ENCODE assay signal across 18 mouse cellular contexts in genomic region chr4:100061396-100062066, GRCm38 (mm10). TPM values are rescaled to one million over a fixed set of nuclear protein-coding genes. Genes with fewer than 3 reads are reported as not detected.
DNase-seq lines count a peak whose midpoint lies in the region; ATAC-seq lines count a peak whose summit lies in the region.
"Had no signal": no experiment of that assay in that cellular context is flagged by ENCODE, and none has a peak within 500 bp of the region (broad histone marks: within the 10 kb centered on the region; RNA-seq: fewer than 3 reads in every experiment).

No protein-coding gene starts in this region.

- no peaks in the 10 kb centered on the region for H3K36me3 ChIP-seq in heart, embryonic 10.5 days
- H3K36me3 ChIP-seq in embryonic facial prominence, embryonic 15.5 days, result no peaks in the 10 kb centered on the region
- no peaks in the 10 kb centered on the region for H3K36me3 ChIP-seq in limb, embryonic 10.5 days
- H3K36me3 ChIP-seq in forebrain, embryonic 13.5 days (ENCODE audit: poor library complexity, severe bottlenecking), result no peaks in the 10 kb centered on the region
- no peaks in the 10 kb centered on the region for H3K36me3 ChIP-seq in hindbrain, embryonic 11.5 days (ENCODE audit: control insufficient read depth, insufficient read depth, low read length)
- H3K36me3 ChIP-seq: intestine, embryonic 15.5 days; midbrain, embryonic 10.5 days had no signal

- 0 out of 2 replicates have a peak, but pooled peaks cover 7% of the 10 kb centered on the region for H3K4me1 ChIP-seq in heart, embryonic 10.5 days
- peaks cover 18% of the 10 kb centered on the region for H3K4me1 ChIP-seq in embryonic facial prominence, embryonic 15.5 days
- peaks cover 24% of the 10 kb centered on the region for H3K4me1 ChIP-seq in limb, embryonic 10.5 days
- H3K4me1 ChIP-seq in forebrain, embryonic 13.5 days, result no peaks in the 10 kb centered on the region
- no peaks in the 10 kb centered on the region for H3K4me1 ChIP-seq in hindbrain, embryonic 11.5 days (replicated peaks; ENCODE audit: control insufficient read depth, insufficient read depth, low read length)
- H3K4me1 ChIP-seq: intestine, embryonic 15.5 days had no signal

- no peak overlapping the region for H3K9ac ChIP-seq in embryonic facial prominence, embryonic 15.5 days
- H3K9ac ChIP-seq in forebrain, embryonic 13.5 days, result no peak overlapping the region
- H3K9ac ChIP-seq in hindbrain, embryonic 11.5 days (ENCODE audit: low read depth, low read length), result no peak overlapping the region
- H3K9ac ChIP-seq: hindbrain, embryonic 14.5 days; intestine, embryonic 15.5 days had no signal

- H3K4me3 ChIP-seq in heart, embryonic 10.5 days, result no peak overlapping the region
- H3K4me3 ChIP-seq in embryonic facial prominence, embryonic 15.5 days (replicated peaks), result no peak overlapping the region
- no peak overlapping the region for H3K4me3 ChIP-seq in limb, embryonic 10.5 days
- H3K4me3 ChIP-seq in forebrain, embryonic 13.5 days, result no peak overlapping the region
- no peak overlapping the region for H3K4me3 ChIP-seq in hindbrain, embryonic 11.5 days (ENCODE audit: low read depth, low read length)
- H3K4me3 ChIP-seq: intestine, embryonic 15.5 days; midbrain, embryonic 10.5 days had no signal

- H3K9me3 ChIP-seq in heart, embryonic 10.5 days, result no peaks in the 10 kb centered on the region
- H3K9me3 ChIP-seq in embryonic facial prominence, embryonic 15.5 days (replicated peaks), result no peaks in the 10 kb centered on the region
- no peaks in the 10 kb centered on the region for H3K9me3 ChIP-seq in limb, embryonic 10.5 days (replicated peaks)
- no peaks in the 10 kb centered on the region for H3K9me3 ChIP-seq in forebrain, embryonic 13.5 days (replicated peaks)
- no peaks in the 10 kb centered on the region for H3K9me3 ChIP-seq in hindbrain, embryonic 11.5 days (ENCODE audit: control insufficient read depth, low read length)
- H3K9me3 ChIP-seq: intestine, embryonic 15.5 days; midbrain, embryonic 10.5 days had no signal

- H3K4me2 ChIP-seq in embryonic facial prominence, embryonic 15.5 days (replicated peaks), result no peak overlapping the region
- no peak overlapping the region for H3K4me2 ChIP-seq in forebrain, embryonic 13.5 days
- H3K4me2 ChIP-seq in hindbrain, embryonic 11.5 days (replicated peaks; ENCODE audit: low read depth, low read length), result no peak overlapping the region
- H3K4me2 ChIP-seq: hindbrain, embryonic 14.5 days; intestine, embryonic 15.5 days had no signal

- H3K27ac ChIP-seq in heart, embryonic 10.5 days, result 0 out of 2 replicates have a peak overlapping the region, but pooled peaks have one; percentile 3
- peak overlapping the region; percentile 29; the same call in 1 of the 2 replicates for H3K27ac ChIP-seq in embryonic facial prominence, embryonic 15.5 days (replicated peaks)
- peak overlapping the region; percentile 64 for H3K27ac ChIP-seq in limb, embryonic 10.5 days
- no peak overlapping the region for H3K27ac ChIP-seq in forebrain, embryonic 13.5 days
- H3K27ac ChIP-seq in hindbrain, embryonic 11.5 days (ENCODE audit: low read depth, low read length), result no peak overlapping the region
- H3K27ac ChIP-seq: hindbrain, embryonic 14.5 days; intestine, embryonic 15.5 days; midbrain, embryonic 10.5 days; stomach, postnatal 0 days had no signal

- peaks cover 26% of the 10 kb centered on the region; the same call in 1 of the 2 replicates for H3K27me3 ChIP-seq in heart, embryonic 10.5 days (ENCODE audit: insufficient read depth, poor library complexity, severe bottlenecking)
- H3K27me3 ChIP-seq in embryonic facial prominence, embryonic 15.5 days, result 0 out of 2 replicates have a peak, but pooled peaks cover 2% of the 10 kb centered on the region
- no peaks in the 10 kb centered on the region for H3K27me3 ChIP-seq in limb, embryonic 10.5 days (ENCODE audit: low read depth, poor library complexity, severe bottlenecking)
- H3K27me3 ChIP-seq in forebrain, embryonic 13.5 days, result no peaks in the 10 kb centered on the region
- no peaks in the 10 kb centered on the region for H3K27me3 ChIP-seq in hindbrain, embryonic 11.5 days (ENCODE audit: control insufficient read depth, insufficient read depth, low read length)
- H3K27me3 ChIP-seq: intestine, embryonic 15.5 days had no signal

- DNase-seq in heart, embryonic 10.5 days (ENCODE audit: low spot score), result peak; percentile 52
- DNase-seq in heart, postnatal 36 days, result no peak
- peak; percentile 18 for DNase-seq in NIH3T3 (ENCODE audit: low read depth)
- DNase-seq in limb, embryonic 10.5 days (ENCODE audit: low spot score), result peak; percentile 32
- DNase-seq in left cerebral cortex, postnatal 25 days (ENCODE audit: low spot score in 2 of 2), result no peak
- no peak for DNase-seq in hindbrain, embryonic 11.5 days (ENCODE audit: low spot score)
- DNase-seq: adrenal gland, postnatal 25 days; cerebellum, adult 11-12 months; cerebellum, postnatal 14 days; lung, postnatal 14 days; right cerebral cortex, postnatal 4 days had no signal

- 75% methylated on average over 19 of the region's 19 CpGs for WGBS in heart, embryonic 10.5 days
- 37% methylated on average over 19 of the region's 19 CpGs for WGBS in embryonic facial prominence, embryonic 15.5 days
- WGBS in limb, embryonic 10.5 days, result 76% methylated on average over 19 of the region's 19 CpGs
- WGBS in forebrain, embryonic 13.5 days, result 74% methylated on average over 19 of the region's 19 CpGs
- WGBS in hindbrain, embryonic 11.5 days, result 71% methylated on average over 19 of the region's 19 CpGs

- no peak for ATAC-seq in embryonic facial prominence, embryonic 15.5 days (ENCODE audit: insufficient number of reproducible peaks, low FRiP score, low TSS enrichment, low read depth)
- no peak for ATAC-seq in forebrain, embryonic 13.5 days
- ATAC-seq in hindbrain, embryonic 11.5 days (ENCODE audit: low FRiP score), result no peak
- ATAC-seq: intestine, embryonic 15.5 days had no signal

- intact Hi-C loops in heart, postnatal 36 days (cut with DNase I), result no loop called here
- intact Hi-C loops in left cerebral cortex, postnatal 25 days (cut with DNase I), result no loop called here

RNA-seq across cellular contexts. Expression of gene Ror1, which starts 34.1 kb away (rescaled TPM):
- polyA plus RNA-seq in heart, embryonic 10.5 days (2016; fragmentation: Nextera tagmentation; extraction: Ambion mirVana), result 8.2 and 9.3 TPM in 2 replicates
- total RNA-seq in heart, postnatal 36 days (2021), result 1 to 10 TPM; 4.4 to 5.2 TPM
- polyA plus RNA-seq in embryonic facial prominence, embryonic 15.5 days (2015; fragmentation: Nextera tagmentation; extraction: Ambion mirVana), result 9.3 and 11.7 TPM in 2 replicates
- 10.6 and 14.0 TPM in 2 replicates for polyA plus RNA-seq in limb, embryonic 10.5 days (2016; fragmentation: Nextera tagmentation; extraction: Ambion mirVana)
- total RNA-seq in left cerebral cortex, postnatal 25 days (2021), result 1 to 10 TPM in 1 of 2 experiments, under 1 TPM in 1; 0.69 to 1.0 TPM
- 0.76 and 0.84 TPM in 2 replicates for polyA plus RNA-seq in forebrain, embryonic 13.5 days (2015; fragmentation: Nextera tagmentation; extraction: Ambion mirVana)
- 5.7 and 6.4 TPM in 2 replicates for polyA plus RNA-seq in hindbrain, embryonic 11.5 days (2014; fragmentation: Nextera tagmentation; extraction: Ambion mirVana)
- total RNA-seq: MEL had no signal

Comparison
In these comparisons a context has a peak if more than half of its experiments do, and no peak if none do; other contexts are left out.
1. DNase-seq: peak in heart, embryonic 10.5 days (single experiment), NIH3T3 (single experiment) and limb, embryonic 10.5 days (single experiment); none in heart, postnatal 36 days (0 of 2), left cerebral cortex, postnatal 25 days (0 of 2) and hindbrain, embryonic 11.5 days (single experiment).
2. H3K27ac ChIP-seq: peak in heart, embryonic 10.5 days (single experiment), embryonic facial prominence, embryonic 15.5 days (single experiment) and limb, embryonic 10.5 days (single experiment); none in forebrain, embryonic 13.5 days (single experiment) and hindbrain, embryonic 11.5 days (single experiment).